Mouse (Mus musculus): ENCODE measurements around the gene March4. TPM values are rescaled to one million over a fixed set of nuclear protein-coding genes. Genes with fewer than 3 reads are reported as not detected.

March4 gene
- polyA plus RNA-seq, 1 experiment, result not detected

DNA sequence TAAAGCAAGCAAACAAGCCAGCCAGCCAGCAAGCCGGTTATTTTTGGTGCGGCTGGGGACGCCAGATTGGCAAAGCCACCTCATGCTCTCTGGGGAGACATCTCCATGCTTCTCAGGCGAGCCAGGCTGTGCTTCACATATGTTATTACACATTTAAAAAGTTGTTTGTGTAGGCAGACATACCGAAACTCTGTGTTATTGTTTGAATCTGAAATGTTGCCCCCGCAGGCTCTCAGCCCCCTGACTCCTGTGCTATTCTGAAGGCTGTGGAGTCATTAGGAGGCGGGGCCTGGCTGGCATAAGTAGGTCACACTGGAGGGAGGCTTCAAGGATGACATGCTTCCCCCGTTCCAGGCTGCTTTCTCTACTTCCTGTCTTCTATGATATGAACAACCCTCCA is 97.6 kb downstream of the March4 start:
- Histone ChIP-seq H3K4me3 (ENCODE audit: insufficient read depth, low read depth, low read length) (no peak overlapping the region), H3K27ac (ENCODE audit: insufficient read depth, low read depth, low read length) (no peak overlapping the region), H3K4me1 (ENCODE audit: control insufficient read depth, insufficient read depth, low read length) (peaks cover 7% of the 10 kb centered on the region; the same call in 1 of the 2 replicates)
- 26% methylated on average over 8 of the region's 8 CpGs for WGBS
- TF ChIP-seq POLR2A (IDR thresholded peaks at IDR 0.05; ENCODE audit: insufficient read depth, low read depth, low read length) (no peak), CTCF (IDR thresholded peaks at IDR 0.05; ENCODE audit: insufficient read depth, low read depth, low read length) (no peak)

DNA sequence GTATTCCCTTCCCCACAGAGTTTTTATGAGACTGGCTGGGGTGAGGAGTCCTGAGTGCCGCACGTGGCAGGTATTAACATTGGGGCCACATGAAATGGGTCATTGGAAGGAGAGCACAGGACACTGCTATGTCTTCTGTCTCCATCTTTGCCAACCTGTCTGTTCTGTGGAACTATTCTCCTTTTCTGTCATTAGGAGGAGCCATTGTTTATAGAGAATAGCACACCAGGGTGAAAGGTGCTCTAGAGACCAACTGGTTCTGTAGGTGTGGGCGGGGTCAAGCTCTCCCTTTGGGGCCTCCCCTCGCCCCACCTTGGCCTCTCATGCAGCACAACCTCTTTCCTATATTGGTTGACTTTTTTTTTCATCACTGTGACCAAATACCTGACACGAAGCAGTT is 99.8 kb downstream of the March4 start:
- no peak for TF ChIP-seq POLR2A (IDR thresholded peaks at IDR 0.05; ENCODE audit: insufficient read depth, low read depth, low read length)
- TF ChIP-seq CTCF (IDR thresholded peaks at IDR 0.05; ENCODE audit: insufficient read depth, low read depth, low read length), result no peak
- H3K4me3 ChIP-seq (ENCODE audit: insufficient read depth, low read depth, low read length), result no peak overlapping the region
- peaks cover 11% of the 10 kb centered on the region; the same call in 1 of the 2 replicates for H3K4me1 ChIP-seq (ENCODE audit: control insufficient read depth, insufficient read depth, low read length)
- no peak overlapping the region for H3K27ac ChIP-seq (ENCODE audit: insufficient read depth, low read depth, low read length)
- 87% methylated on average over 5 of the region's 5 CpGs for WGBS

DNA sequence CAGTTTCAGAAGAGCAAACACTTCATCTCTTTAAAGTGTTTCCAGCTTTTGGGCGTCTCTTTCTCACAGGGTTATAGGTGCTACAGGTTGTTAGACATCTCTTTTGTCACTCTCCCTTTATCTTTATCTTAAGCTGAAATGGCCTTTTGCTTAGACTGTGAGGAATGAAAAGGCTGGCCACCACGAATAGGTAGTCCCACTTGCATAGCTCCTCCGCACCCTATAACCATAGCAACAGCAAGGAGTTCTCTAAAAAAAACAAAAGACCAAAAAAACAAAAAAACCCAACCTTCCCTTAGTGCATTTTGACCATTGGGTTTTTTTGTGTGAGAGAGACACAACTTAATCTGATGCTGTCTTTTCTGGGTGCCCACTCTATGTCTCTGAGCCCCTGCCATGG is 102.2 kb downstream of the March4 start:
- TF ChIP-seq CTCF (IDR thresholded peaks at IDR 0.05; ENCODE audit: insufficient read depth, low read depth, low read length) (no peak), POLR2A (IDR thresholded peaks at IDR 0.05; ENCODE audit: insufficient read depth, low read depth, low read length) (no peak)
- 60% methylated on average over 3 of the region's 3 CpGs for WGBS
- no peak overlapping the region for H3K4me3 ChIP-seq (ENCODE audit: insufficient read depth, low read depth, low read length)
- no peak overlapping the region for H3K27ac ChIP-seq (ENCODE audit: insufficient read depth, low read depth, low read length)
- H3K4me1 ChIP-seq (ENCODE audit: control insufficient read depth, insufficient read depth, low read length), result peaks cover 9% of the 10 kb centered on the region; the same call in 1 of the 2 replicates

DNA sequence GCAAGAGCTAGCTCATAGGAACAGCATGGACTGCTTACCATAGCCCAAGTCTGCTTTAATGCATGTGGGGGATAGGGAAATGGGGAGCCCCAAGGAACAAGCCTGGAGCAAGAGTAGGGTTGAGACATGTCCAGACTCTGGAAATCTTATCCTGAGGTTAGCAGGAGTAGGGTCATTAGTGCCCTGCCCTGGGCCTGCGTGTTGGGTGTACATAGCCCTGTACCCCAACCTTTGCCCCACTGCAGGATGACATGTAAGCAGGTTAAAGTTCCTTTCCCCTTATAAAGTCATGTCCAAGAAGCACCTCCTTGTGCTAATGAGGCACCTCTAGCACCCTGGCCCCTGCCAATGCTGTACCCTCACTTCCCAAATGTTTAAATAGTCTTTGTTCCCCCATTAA is 104.2 kb downstream of the March4 start:
- TF ChIP-seq POLR2A (IDR thresholded peaks at IDR 0.05; ENCODE audit: insufficient read depth, low read depth, low read length) (no peak), CTCF (IDR thresholded peaks at IDR 0.05; ENCODE audit: insufficient read depth, low read depth, low read length) (no peak)
- peaks cover 4% of the 10 kb centered on the region; the same call in 1 of the 2 replicates for H3K4me1 ChIP-seq (ENCODE audit: control insufficient read depth, insufficient read depth, low read length)
- 81% methylated on average over 1 of the region's 1 CpGs for WGBS
- H3K27ac ChIP-seq (ENCODE audit: insufficient read depth, low read depth, low read length), result no peak overlapping the region
- H3K4me3 ChIP-seq (ENCODE audit: insufficient read depth, low read depth, low read length), result no peak overlapping the region

DNA sequence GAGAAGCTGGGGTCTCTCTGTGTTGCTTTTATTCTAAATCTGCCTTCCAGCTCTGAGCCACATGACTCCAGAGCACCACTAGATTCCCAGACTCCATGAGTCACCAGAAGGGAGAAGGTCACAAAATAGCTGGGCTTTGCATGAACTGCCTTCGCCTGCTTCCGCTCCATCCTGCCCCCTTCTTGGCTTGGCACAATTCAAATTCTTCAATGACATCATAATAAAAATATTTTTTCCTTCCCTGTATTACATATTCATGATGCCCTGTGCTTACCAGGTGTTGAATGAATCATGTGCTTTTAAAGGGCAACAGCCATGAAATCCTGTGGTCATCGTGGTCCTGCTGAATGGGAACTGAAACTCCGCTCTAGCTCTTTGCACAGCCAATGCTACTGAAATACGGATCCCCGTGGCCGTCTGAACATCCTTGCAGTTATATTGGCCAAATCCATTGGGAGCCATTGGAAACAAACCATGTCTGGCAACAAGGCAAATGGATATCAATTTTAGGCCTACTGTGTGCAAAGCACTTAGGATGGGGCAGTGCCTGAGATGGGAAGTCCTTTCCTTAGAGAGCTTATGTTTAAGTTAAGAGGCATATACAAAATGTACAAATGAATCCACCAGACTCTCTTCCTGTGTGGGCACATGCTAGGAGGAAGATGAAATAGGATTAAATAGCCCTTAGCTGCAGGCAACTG is 107.5 kb downstream of the March4 start:
- 86% methylated on average over 7 of the region's 7 CpGs for WGBS
- H3K4me3 ChIP-seq (ENCODE audit: insufficient read depth, low read depth, low read length), result no peak overlapping the region
- H3K4me1 ChIP-seq (ENCODE audit: control insufficient read depth, insufficient read depth, low read length), result peaks cover 4% of the 10 kb centered on the region; the same call in 1 of the 2 replicates
- no peak for TF ChIP-seq POLR2A (IDR thresholded peaks at IDR 0.05; ENCODE audit: insufficient read depth, low read depth, low read length)
- TF ChIP-seq CTCF (IDR thresholded peaks at IDR 0.05; ENCODE audit: insufficient read depth, low read depth, low read length), result no peak
- no peak overlapping the region for H3K27ac ChIP-seq (ENCODE audit: insufficient read depth, low read depth, low read length)

DNA sequence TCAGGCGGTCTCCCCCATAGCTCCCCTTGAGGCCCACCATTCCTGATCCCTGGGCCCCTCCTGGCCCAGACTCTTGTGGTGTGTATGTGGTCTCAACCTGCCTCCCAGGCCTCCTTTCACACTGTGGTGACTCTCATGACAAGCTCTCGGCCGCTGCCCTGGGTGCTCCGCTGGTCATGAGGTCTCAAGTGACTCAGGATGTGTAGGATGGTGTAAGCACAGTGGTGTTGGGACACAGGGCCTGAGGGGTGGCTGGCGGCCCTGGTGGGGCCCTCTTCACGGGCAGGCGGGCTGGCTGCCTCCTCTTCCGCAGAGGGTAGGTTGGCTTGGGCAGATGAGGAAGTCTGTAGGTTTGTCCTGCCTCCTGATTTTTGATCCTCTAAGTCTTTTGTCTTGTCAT is 108.2 kb downstream of the March4 start:
- WGBS, result 93% methylated on average over 8 of the region's 8 CpGs
- H3K4me1 ChIP-seq (ENCODE audit: control insufficient read depth, insufficient read depth, low read length), result no peaks in the 10 kb centered on the region
- no peak for TF ChIP-seq CTCF (IDR thresholded peaks at IDR 0.05; ENCODE audit: insufficient read depth, low read depth, low read length)
- no peak for TF ChIP-seq POLR2A (IDR thresholded peaks at IDR 0.05; ENCODE audit: insufficient read depth, low read depth, low read length)
- H3K4me3 ChIP-seq (ENCODE audit: insufficient read depth, low read depth, low read length), result no peak overlapping the region
- no peak overlapping the region for H3K27ac ChIP-seq (ENCODE audit: insufficient read depth, low read depth, low read length)

DNA sequence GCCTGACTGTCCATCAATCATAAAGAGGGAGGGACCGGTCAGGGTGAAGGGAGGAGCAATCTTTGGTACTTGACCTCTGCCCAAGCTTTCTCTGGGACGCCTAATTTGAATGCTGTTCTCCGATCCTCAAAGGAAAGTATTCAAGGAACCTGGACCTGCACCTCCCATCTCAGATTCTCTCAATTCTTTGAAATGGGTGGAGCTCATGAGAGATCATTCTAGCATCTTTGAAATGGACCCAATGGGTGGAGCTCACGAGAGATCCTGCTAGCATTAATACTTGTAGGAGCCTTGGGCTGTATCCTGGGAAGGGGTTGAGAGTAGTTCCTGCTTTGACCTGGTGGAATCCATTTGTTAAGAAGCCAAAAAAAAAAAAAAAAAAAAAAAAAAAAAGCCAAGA is 110.3 kb downstream of the March4 start:
- 92% methylated on average over 4 of the region's 4 CpGs for WGBS
- H3K27ac ChIP-seq (ENCODE audit: insufficient read depth, low read depth, low read length), result no peak overlapping the region
- no peaks in the 10 kb centered on the region for H3K4me1 ChIP-seq (ENCODE audit: control insufficient read depth, insufficient read depth, low read length)
- H3K4me3 ChIP-seq (ENCODE audit: insufficient read depth, low read depth, low read length), result no peak overlapping the region
- no peak for TF ChIP-seq CTCF (IDR thresholded peaks at IDR 0.05; ENCODE audit: insufficient read depth, low read depth, low read length)
- no peak for TF ChIP-seq POLR2A (IDR thresholded peaks at IDR 0.05; ENCODE audit: insufficient read depth, low read depth, low read length)

DNA sequence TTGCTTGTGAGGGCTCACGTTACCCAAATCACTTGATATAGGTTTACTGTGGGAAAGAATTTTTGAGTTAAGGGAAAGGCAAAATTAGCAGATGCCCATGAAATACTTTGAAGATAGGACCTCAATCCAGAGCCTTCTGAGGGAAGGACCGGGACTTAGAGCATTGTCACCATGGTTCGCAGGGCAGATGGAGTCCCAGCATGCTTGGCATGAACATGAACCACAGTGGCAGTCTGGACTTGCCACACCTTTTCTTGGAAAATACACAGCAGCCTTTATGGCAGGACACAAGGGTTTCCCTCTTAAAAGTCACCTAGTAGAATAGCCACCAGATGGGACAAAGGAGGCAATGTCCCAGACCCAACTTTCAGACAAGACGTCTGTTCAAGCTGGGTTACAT is 114.6 kb downstream of the March4 start:
- Histone ChIP-seq H3K4me3 (ENCODE audit: insufficient read depth, low read depth, low read length) (no peak overlapping the region), H3K27ac (ENCODE audit: insufficient read depth, low read depth, low read length) (no peak overlapping the region), H3K4me1 (ENCODE audit: control insufficient read depth, insufficient read depth, low read length) (no peaks in the 10 kb centered on the region)
- 89% methylated on average over 4 of the region's 4 CpGs for WGBS
- TF ChIP-seq POLR2A (IDR thresholded peaks at IDR 0.05; ENCODE audit: insufficient read depth, low read depth, low read length) (no peak), CTCF (IDR thresholded peaks at IDR 0.05; ENCODE audit: insufficient read depth, low read depth, low read length) (no peak)

DNA sequence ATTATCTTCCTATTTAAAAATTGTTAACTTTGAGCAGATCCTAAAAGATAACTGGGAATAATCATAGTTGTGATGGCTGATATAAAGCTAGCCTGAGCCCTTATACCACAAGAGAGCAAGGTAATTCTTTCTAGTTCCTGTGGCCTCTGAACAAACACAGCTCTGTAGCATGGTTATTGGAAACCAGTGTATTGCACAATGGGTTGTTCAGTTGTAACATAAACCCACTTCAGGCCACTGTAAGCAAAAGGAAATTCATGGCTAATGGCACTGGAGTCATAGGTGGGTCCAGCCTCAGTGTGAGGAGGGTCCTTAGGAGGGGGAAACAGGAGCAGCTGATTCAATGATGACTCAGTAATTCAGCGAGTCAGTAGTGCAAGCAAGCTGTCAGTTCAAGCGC is 116.5 kb downstream of the March4 start:
- no peak overlapping the region for H3K4me3 ChIP-seq (ENCODE audit: insufficient read depth, low read depth, low read length)
- 87% methylated on average over 2 of the region's 2 CpGs for WGBS

More for the DNA sequence above, 116.5 kb downstream of the March4 start:
- Histone ChIP-seq H3K27ac (ENCODE audit: insufficient read depth, low read depth, low read length) (no peak overlapping the region), H3K4me1 (ENCODE audit: control insufficient read depth, insufficient read depth, low read length) (no peaks in the 10 kb centered on the region)
- TF ChIP-seq POLR2A (IDR thresholded peaks at IDR 0.05; ENCODE audit: insufficient read depth, low read depth, low read length) (no peak), CTCF (IDR thresholded peaks at IDR 0.05; ENCODE audit: insufficient read depth, low read depth, low read length) (no peak)

All from olfactory bulb, adult 2 months (tissue).